Mouse (Mus musculus): ENCODE measurements around the gene Slc16a12.

Slc16a12 gene

GRCm38 (mm10) chr19:34726254-34726962, 20.7 kb downstream of the Slc16a12 start:
- DNase-seq = peak in 1 of 2 experiments; percentile 29

DNA sequence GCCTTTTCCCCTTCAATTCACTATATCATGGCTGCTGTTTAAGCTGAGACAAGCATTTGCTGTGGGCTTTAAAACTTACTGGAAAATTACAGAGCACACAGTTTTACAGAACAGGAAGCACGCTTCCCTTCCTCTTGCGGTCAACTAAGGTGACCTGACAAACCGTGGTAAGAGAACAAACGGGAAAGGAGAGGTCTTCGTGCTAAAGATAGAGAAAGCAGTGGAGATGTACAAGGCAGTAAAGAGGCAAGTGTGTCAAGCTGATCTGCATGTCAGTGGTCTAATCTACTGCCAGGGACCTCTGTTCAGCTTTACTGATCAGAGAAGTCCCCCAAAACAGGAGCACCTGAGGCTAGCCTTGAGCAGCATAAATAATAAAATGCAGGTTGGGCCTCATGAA, 21.7 kb downstream of the Slc16a12 start:
- DNase-seq = peak in 1 of 2 experiments; percentile 35

GRCm38 (mm10) chr19:34724598-34724997, 22.5 kb downstream of the Slc16a12 start:
- DNase-seq = no peak

DNA sequence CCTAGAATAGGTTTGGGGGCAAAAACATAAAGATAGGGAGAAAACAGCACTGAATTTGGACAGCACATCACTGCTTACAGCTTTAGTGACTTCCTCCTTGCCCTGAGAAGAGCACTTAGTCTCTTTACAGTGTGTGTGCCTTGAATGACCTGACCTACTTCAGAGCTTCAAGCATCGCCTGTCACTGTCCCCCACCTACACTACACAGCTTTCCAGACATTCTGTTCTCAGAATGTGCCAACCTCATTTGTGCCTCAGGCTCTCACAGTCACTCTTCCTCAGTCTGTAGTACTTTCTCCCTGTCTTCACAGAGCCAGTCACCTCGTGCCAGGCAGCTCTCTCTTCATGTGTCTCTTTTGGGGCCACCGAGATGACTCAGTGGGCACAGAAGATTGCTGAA, 24.5 kb downstream of the Slc16a12 start:
- no peak for DNase-seq

DNA sequence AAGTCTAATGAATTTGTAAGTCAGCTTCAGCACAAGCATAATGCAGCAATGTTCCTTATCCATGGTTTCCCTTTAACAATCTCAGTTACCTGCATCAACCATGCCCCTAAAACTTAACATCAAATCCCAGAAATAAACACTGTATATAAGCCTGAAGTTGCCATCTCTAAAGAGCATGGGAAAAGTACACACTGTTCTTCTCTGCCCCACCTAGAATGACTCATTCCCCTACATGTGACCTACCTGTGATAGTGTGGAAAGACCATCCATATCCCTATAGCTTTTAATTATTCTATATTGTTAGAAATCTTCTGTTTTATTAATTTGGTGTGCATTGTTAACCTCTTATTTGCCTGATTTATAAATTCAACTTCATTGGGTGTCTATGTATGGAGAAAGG, 27.0 kb downstream of the Slc16a12 start:
- no peak for DNase-seq

DNA sequence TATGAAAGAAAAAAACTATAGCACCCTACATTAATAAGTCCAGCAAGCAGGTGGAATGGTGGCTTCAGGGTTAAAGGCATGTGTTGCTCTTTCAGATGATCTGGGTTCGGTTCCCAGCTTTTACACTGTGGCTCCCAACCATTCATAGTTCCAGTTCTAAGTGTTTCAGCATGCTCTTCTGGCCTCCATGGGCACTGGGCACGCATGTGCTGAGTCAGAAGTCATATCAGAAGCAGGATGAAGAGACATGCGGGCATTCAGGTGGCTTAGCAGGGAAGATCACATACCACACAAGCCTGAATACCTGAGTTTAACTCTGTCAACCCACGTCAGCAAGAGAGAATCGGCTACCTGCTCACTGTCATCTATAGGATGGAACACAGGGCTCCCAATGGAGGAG, 28.1 kb downstream of the Slc16a12 start:
- peak; percentile 47 to 55 for DNase-seq

- peak; percentile 32 to 77 for DNase-seq
These were observed 28.6 kb downstream of the Slc16a12 start for GRCm38 (mm10) chr19:34718478-34718877.

- no peak for DNase-seq
These were observed 31.2 kb downstream of the Slc16a12 start for GRCm38 (mm10) chr19:34715895-34716294.

DNA sequence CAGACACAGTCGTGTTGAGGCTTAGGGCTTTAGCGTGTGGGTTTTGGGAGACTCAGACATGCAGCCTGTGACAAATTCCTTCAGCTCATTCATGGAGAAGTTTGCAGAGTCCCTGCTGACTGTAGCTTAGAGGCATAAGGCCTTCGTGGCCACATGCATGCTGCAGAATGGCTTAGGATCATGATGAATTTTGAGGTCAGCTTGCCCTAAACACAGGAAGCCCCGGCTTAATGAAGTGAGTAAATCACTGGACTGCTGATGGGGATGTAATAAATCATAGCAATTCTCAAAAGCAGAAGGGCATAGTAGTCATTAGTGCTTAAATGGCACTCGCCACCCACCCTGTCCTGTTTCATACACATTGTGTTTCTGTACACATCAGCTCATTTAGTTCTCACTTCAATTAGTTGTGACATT, 32.8 kb downstream of the Slc16a12 start:
- no peak for DNase-seq

- DNase-seq = no peak
These were observed 35.0 kb downstream of the Slc16a12 start for GRCm38 (mm10) chr19:34712050-34712449.

DNA sequence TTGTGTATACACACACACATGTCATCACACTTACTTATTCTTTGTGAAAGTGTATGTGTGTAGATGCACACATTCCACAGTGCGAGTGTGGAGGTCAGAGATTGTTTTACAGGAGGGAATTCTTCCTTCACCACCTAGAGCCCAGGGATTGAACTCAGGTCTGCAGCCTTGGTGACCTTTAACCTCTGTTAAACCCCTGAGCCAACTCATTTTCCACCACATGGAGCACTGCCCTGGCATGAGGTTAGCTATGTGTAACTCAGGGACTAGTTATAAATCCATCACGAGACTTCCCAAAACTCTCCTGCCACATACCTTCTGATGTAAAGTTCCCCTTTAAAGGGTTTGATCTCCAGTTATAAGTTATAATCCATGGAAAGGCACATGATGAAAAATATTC, 38.9 kb downstream of the Slc16a12 start:
- peak; percentile 56 to 77 for DNase-seq

GRCm38 (mm10) chr19:34707571-34707970, 39.5 kb downstream of the Slc16a12 start:
- DNase-seq = peak in 1 of 2 experiments; percentile 62

DNA sequence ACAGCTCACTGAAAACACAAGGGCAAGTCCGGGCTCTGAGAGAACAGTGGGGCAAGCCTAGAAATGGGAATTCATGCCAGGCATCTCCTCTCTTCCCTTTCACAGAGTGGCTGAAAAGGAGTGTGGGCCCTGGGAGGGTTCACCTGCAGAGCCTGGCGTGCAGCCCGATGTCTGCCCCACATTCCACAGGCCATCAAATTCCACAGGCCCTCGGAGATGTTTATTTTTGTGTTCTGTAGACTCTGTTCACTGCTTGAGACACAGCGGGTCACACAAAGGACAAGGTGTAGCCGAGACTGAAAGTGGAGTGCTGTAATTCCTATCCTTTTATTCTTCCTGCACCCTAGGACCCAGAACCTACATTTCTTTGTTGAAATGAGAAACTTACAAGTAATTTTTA, 40.8 kb downstream of the Slc16a12 start:
- DNase-seq = peak; percentile 85 to 90

DNA sequence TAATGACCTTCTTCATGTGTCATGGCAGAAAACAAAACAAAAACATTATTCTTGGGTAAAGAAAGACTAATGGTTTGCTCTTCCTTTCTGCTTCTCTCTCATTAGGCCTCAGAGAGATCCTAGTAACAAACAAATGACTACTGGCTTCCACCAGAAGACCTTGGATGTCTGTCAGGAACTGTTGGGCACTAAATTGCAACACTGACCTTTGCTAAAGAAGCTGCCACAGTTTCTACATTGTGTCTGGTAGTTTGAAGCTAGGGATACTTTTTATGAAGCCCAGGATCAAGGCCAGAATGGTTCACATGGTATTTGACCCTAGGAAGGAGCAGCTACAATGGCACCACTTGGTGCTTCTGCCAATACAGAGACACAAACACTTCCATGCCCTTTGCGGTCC, 41.9 kb downstream of the Slc16a12 start:
- DNase-seq = no peak

- peak in 1 of 2 experiments; percentile 46 for DNase-seq
These were observed 47.8 kb downstream of the Slc16a12 start for GRCm38 (mm10) chr19:34699300-34699699.

GRCm38 (mm10) chr19:34698852-34699251, 48.2 kb downstream of the Slc16a12 start:
- no peak for DNase-seq

- peak in 1 of 2 experiments; percentile 87 for DNase-seq
These were observed 48.7 kb downstream of the Slc16a12 start for GRCm38 (mm10) chr19:34698432-34698831.

- DNase-seq = no peak
These were observed 49.6 kb downstream of the Slc16a12 start for GRCm38 (mm10) chr19:34697461-34697860.

DNA sequence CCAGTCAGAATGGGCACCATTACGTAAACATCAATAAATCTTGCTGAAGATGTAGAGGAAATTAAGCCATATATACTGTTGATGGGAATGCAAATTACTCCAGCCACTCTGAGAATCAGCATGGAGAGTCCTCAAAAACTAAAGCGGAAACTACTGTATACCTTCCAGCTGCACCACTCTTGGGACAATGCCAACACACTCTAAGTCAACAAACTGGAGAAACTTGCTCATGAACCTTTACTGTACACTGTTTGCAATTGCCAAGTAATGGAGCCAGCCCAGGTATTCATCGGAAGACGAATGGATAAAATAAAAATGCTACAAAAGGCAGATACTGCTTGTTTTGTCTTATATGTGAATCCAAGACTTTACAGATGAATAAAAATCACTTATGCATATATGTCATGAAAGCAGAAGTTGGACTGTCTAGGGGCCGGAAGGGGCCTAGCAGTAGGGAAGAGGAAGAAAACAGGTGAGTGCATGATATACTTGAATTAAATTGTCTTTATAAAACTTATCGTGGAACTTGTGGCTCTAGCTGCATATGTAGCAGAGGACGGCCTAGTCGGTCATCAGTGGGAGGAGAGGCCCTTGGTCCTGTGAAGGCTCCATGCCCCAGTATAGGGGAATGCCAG, 50.6 kb downstream of the Slc16a12 start:
- no peak for DNase-seq

DNA sequence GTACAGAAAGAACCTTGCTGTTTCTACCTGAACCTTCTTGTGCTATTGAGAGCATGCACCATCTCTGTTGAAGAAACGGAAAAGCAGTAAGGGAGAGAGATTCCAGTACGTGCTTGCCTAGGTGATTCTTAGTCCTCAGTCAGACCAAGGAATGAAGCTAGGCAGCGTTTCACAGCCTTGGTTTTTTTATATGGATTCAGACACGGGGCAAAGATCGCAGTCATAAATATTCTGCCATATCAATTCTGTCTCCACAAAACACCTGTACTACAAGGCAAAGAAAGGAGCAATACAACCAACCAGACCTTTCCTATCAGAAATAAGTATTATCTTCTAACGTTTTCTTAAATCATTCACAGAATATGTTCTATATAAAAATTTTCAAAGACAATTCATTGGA, 55.7 kb downstream of the Slc16a12 start:
- no peak for DNase-seq

DNA sequence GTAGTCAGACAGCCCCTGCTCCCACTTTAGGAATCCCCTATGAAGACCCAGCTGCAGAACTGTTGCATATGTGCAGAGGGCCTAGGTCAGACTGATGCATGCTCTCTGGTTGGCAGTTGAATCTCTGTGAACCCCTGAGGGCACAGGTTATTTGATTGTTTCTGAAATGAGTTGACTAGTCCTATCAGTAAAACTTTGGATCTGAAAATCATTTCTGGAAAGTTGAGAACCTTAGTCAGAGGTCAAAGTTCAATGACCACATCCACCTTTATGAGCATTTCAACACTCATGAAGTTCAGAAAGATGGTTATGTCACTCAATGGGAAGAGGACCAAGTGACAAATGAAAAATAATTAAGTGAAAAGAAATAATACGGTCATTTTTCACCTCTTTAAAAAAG, 61.6 kb downstream of the Slc16a12 start:
- DNase-seq = no peak

DNA sequence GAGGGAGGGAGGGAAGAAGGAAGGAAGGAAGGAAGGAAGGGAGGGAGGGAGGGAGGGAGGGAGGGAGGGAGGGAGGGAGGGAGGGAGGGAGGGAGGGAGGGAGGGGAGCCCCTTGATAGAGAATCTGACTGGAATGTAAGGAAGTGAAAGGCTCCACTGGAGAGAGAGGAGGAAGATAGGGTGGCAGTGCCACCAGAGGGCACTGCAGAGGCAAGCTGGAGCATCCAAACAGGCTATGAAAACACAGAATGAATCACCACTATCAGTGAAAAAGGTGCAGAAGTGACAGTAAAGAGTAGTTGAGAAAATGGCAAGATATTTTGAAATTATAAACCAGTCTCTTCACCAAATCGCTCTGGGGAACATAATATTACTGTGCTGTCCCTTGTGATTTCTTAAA, 62.2 kb downstream of the Slc16a12 start:
- peak; percentile 61 to 82 for DNase-seq

DNA sequence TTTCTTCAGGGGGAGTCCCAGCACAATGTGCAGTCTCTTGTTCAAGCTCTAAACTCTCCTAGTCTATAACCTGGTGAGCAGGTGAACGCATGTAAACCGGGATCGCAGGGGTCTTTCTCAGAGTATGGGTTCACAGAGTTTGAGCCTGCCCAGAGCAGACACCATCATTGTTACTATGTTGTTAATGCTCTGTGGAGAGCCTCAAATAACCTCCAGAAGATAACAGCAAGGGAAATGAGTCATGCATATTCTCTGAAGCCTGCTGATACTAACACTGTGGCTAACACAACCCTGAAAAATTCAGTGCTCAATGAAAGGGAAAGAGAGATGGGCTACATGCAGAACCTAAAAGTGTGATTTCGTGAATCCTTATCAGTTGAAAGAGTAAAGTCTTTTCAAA, 68.7 kb downstream of the Slc16a12 start:
- no peak for DNase-seq

DNA sequence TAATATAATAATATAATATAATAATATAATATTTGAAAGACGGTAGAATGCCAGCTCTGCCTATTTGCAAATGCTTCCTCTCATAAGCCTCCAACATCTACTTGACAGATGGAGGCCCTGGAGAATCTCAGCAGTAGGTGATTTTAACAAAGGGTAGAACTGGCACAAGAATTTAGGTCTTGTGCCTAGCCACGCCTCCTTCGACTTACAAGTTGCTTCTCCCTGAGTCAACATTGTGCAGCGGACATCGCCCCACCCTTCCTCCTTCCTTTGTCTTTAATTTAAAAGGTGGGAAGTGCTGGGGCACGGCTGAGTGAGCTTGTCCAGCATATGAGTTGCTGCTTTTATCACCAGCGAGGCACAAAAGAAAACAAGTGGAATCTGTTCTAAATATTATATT, 73.6 kb downstream of the Slc16a12 start:
- DNase-seq = peak; percentile 57 to 63

DNA sequence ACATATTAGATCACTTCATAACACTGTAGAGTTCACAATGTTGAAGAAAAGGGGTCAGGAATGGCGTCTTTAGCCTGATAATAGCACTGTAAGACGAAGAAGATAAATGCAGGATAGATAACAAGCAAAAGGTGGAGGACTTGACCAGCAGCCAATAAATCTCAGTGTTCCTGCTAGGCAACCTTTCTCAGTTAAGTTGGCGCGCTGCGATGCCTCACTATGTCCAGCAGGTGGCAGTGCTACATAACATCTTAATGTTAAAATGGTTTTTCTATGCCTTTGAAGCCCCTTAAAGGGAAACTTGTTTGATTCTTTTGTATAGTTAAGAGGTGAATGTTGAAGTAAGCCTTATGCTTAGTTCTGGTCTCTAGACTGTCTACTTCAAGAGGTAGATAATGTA, 81.0 kb downstream of the Slc16a12 start:
- peak; percentile 72 to 85 for DNase-seq
